Mouse (Mus musculus): Measurements from ENCODE around the gene Slc22a14. TPM values are rescaled to one million over a fixed set of nuclear protein-coding genes. Genes with fewer than 3 reads are reported as not detected.

Slc22a14 gene
- polyA plus RNA-seq, 1 experiment from 2014 or later, result 0.26 TPM

GRCm38 (mm10) chr9:119144696-119145095 lies 220.7 kb downstream of the Slc22a14 start:
- ChIA-PET CTCF (interaction anchor here (1.5 kb wide), 1 partner anchor 11 kb away, joined by 3 read pairs; no protein-coding TSS in a partner anchor), POLR2A (no interaction called here)
- in situ Hi-C loops (cut with MboI; ENCODE audit: low pct_unique_long_range_greater_than_20kb), result loop anchor here (5.0 to 10.0 kb wide), 2 partner anchors 203 to 460 kb away; no protein-coding TSS in a partner anchor
- TF ChIP-seq CTCF (IDR thresholded peaks at IDR 0.05), result no peak
- H3K27me3 ChIP-seq, result peaks cover 7% of the 10 kb centered on the region
- DNase-seq (ENCODE audit: low read depth, low spot score) (no peak), ATAC-seq (no peak)

GRCm38 (mm10) chr9:119143372-119143771 lies 222.0 kb downstream of the Slc22a14 start:
- H3K27me3 ChIP-seq, result peaks cover 7% of the 10 kb centered on the region
- ChIA-PET CTCF (no interaction called here), POLR2A (no interaction called here)
- no peak for TF ChIP-seq CTCF (IDR thresholded peaks at IDR 0.05)
- in situ Hi-C loops (cut with MboI; ENCODE audit: low pct_unique_long_range_greater_than_20kb), result loop anchor here (10.0 kb wide), 1 partner anchor 461 kb away; no protein-coding TSS in a partner anchor
- no peak for DNase-seq (ENCODE audit: low read depth, low spot score)
- no peak for ATAC-seq

- ChIA-PET POLR2A (no interaction called here), CTCF (no interaction called here)
- H3K27me3 ChIP-seq, result peaks cover 4% of the 10 kb centered on the region
- ATAC-seq (no peak), DNase-seq (ENCODE audit: low read depth, low spot score) (no peak)
- in situ Hi-C loops (cut with MboI; ENCODE audit: low pct_unique_long_range_greater_than_20kb), result loop anchor here (10.0 kb wide), 1 partner anchor 463 kb away; no protein-coding TSS in a partner anchor
- TF ChIP-seq CTCF (IDR thresholded peaks at IDR 0.05), result no peak
Measured at GRCm38 (mm10) chr9:119142066-119142465, 223.3 kb downstream of the Slc22a14 start.

GRCm38 (mm10) chr9:119138836-119139235 lies 226.5 kb downstream of the Slc22a14 start:
- in situ Hi-C loops (cut with MboI; ENCODE audit: low pct_unique_long_range_greater_than_20kb), result no loop called here

GRCm38 (mm10) chr9:119130692-119131091 lies 234.7 kb downstream of the Slc22a14 start:
- in situ Hi-C loops (cut with MboI; ENCODE audit: low pct_unique_long_range_greater_than_20kb), result no loop called here
- POLR2A ChIA-PET, result no interaction called here

More at GRCm38 (mm10) chr9:119138836-119139235, 226.5 kb downstream of the Slc22a14 start:
- peaks cover 3% of the 10 kb centered on the region for H3K27me3 ChIP-seq
- ATAC-seq (no peak), DNase-seq (ENCODE audit: low read depth, low spot score) (no peak)
- POLR2A ChIA-PET, result no interaction called here
- CTCF ChIA-PET, result no interaction called here
- no peak for TF ChIP-seq CTCF (IDR thresholded peaks at IDR 0.05)

GRCm38 (mm10) chr9:119128436-119129181 lies 236.7 kb downstream of the Slc22a14 start:
- ChIA-PET POLR2A (no interaction called here), CTCF (no interaction called here)
- no peaks in the 10 kb centered on the region for H3K27me3 ChIP-seq
- TF ChIP-seq CTCF (IDR thresholded peaks at IDR 0.05), result no peak
- ATAC-seq (no peak), DNase-seq (ENCODE audit: low read depth, low spot score) (no peak)
- in situ Hi-C loops (cut with MboI; ENCODE audit: low pct_unique_long_range_greater_than_20kb), result no loop called here

More at GRCm38 (mm10) chr9:119130692-119131091, 234.7 kb downstream of the Slc22a14 start:
- CTCF ChIA-PET, result no interaction called here
- ATAC-seq (no peak), DNase-seq (ENCODE audit: low read depth, low spot score) (no peak)
- no peaks in the 10 kb centered on the region for H3K27me3 ChIP-seq
- no peak for TF ChIP-seq CTCF (IDR thresholded peaks at IDR 0.05)

GRCm38 (mm10) chr9:119122596-119123369 lies 242.6 kb downstream of the Slc22a14 start:
- no peaks in the 10 kb centered on the region for H3K27me3 ChIP-seq
- no peak for ATAC-seq
- CTCF ChIA-PET, result no interaction called here
- DNase-seq (ENCODE audit: low read depth, low spot score), result no peak
- in situ Hi-C loops (cut with MboI; ENCODE audit: low pct_unique_long_range_greater_than_20kb), result no loop called here
- POLR2A ChIA-PET, result no interaction called here
- TF ChIP-seq CTCF (IDR thresholded peaks at IDR 0.05), result no peak

- DNase-seq (ENCODE audit: low read depth, low spot score), result no peak
- H3K27me3 ChIP-seq, result no peaks in the 10 kb centered on the region
- in situ Hi-C loops (cut with MboI; ENCODE audit: low pct_unique_long_range_greater_than_20kb), result no loop called here
- POLR2A ChIA-PET, result no interaction called here
- CTCF ChIA-PET, result no interaction called here
- no peak for ATAC-seq
- TF ChIP-seq CTCF (IDR thresholded peaks at IDR 0.05), result no peak
Measured at GRCm38 (mm10) chr9:119120168-119120560, 245.2 kb downstream of the Slc22a14 start.

Other genes with a start within 250 kb of the Slc22a14 start
- gene Acaa1b, start 208.5 kb downstream of the Slc22a14 start, polyA plus RNA-seq (2021), result 7.9 TPM
- not detected for gene Gm47289, start 206.4 kb downstream of the Slc22a14 start, polyA plus RNA-seq (2021)
- gene Slc22a13, start 156.5 kb downstream of the Slc22a14 start, polyA plus RNA-seq (2021), result 0.09 TPM
- gene Oxsr1, start 43.1 kb downstream of the Slc22a14 start, polyA plus RNA-seq (2021), result 41.7 TPM
- gene Acaa1a, start 25.9 kb downstream of the Slc22a14 start, polyA plus RNA-seq (2021), result 99.2 TPM
- 29.2 TPM for gene Myd88, start 24.1 kb downstream of the Slc22a14 start, polyA plus RNA-seq (2021)
- gene Xylb, start 8.2 kb downstream of the Slc22a14 start, polyA plus RNA-seq (2021), result 5.1 TPM
- gene Acvr2b, start 36.6 kb upstream of the Slc22a14 start, polyA plus RNA-seq (2021), result 4.0 TPM
- gene Exog, start 79.4 kb upstream of the Slc22a14 start, polyA plus RNA-seq (2021), result 5.7 TPM
- 11.9 TPM for gene Scn5a, start 213.5 kb upstream of the Slc22a14 start, polyA plus RNA-seq (2021)